Mouse (Mus musculus) kidney, postnatal 10 days (tissue): ENCODE data around the gene Gas1.
A peak's percentile ranks its signal among the peaks of the same experiment; 100 is the strongest.

Experiments used
- DNase-seq: peaks from one replicate; pipeline ENCODE4 v3.0.0; 2021; ENCODE audit warnings: mixed read lengths

Gene Gas1

DNA sequence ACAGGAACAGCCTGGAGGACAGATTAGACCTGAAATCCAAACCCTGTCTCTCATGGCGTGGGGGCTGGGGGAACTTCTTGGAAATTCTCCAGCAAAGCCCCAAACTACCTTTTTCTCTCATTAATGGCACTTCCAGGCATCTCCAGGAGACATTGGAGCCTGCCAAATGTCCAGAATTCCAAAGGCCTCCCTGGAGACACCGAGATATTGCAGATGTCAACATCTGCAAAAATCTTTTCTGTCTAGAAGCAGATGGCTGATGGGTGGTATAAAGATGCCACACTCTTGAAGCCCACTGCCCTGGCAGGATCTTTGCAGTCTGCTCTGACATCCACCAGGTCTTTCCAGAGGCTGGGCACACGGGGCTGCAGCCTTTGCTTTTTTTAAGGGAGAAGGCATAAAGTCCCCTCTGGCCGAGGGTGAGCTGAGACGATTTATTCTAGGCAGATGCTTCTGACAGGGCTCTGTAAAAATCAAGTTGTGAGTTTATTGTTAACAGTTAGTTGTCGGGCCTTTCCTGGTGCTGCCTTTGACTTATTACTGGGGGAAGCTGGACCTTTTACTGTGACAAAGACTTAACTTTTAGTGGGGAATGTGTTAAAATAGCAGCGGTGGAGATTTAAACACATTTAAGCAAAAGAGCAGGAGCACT lies 4.7 kb downstream of the Gas1 start:
- no peak for DNase-seq

DNA sequence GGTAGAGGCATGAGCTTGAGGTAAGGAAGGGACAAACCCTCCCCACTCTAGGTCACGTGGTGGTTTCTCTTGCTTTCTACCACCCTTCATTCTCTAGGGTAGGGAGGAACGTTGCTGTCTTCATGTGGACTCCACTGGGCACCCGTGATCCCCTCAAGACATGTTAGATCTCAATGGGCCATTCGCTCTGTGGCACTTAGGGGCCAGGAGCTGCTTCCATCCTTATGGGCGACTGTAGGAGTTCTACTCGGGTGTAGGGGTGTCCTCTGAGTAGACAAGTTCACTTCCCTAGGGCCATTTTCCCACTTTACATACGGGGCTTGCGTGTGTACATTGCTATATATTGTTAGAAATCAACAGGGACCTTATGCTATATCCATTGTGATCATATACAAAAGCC lies 5.4 kb downstream of the Gas1 start:
- no peak for DNase-seq

DNA sequence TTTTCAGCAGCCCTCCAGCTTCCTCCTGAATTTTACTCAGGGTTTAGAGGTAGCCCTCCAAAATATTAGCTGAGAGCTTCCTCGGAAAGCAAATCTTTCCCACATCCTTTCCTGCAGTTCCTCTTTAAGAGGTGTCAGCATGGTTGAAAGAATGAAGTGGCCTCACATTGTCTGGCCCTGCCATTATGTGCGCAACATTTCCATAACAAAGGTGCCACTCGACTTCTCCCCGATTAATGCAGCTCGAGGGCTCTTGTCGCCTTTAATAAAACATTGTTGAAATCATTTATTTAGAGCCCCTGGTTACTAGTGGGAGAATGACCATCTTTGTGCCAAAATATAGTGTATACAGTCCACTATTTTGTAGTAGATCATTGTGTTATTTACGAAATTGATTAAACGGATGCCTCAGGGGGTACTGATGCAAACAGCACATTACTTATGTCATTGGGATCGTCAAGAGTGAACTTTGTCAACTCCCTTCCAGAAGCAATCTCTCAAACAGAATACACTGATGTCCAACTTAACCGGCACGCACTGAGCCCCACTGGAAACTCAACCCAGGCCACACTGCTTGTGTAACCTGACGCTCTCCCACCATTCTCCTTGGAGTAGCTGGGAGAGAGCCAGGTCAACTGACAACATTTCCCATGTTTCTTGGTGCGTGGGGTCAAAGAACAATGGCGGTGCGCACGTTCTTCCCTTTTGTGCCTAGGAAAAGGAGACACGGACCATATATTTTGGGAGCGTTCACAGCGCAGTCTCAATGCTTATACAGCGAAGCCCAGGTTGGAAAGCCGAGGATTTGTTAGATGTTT lies 6.1 kb downstream of the Gas1 start:
- DNase-seq: no peak

DNA sequence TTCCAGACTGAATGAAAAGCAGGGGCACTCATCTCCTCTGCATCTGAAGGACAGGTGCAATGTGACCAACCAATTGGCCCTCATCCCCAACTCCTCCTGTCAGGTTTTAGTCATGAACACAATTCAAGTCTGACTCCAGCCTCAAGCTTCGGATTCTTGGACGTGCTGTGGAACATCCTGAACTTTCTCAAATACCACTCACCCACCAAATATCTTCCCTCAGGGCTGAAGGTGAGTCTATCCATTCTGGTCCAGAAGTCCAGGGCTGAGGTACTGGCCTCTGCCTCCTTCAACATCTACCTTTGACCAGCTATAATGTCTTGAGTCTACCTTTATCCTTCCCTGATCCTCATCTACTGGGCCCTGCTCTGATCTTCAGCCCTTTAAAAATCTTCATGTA lies 8.1 kb downstream of the Gas1 start:
- DNase-seq: no peak

DNA sequence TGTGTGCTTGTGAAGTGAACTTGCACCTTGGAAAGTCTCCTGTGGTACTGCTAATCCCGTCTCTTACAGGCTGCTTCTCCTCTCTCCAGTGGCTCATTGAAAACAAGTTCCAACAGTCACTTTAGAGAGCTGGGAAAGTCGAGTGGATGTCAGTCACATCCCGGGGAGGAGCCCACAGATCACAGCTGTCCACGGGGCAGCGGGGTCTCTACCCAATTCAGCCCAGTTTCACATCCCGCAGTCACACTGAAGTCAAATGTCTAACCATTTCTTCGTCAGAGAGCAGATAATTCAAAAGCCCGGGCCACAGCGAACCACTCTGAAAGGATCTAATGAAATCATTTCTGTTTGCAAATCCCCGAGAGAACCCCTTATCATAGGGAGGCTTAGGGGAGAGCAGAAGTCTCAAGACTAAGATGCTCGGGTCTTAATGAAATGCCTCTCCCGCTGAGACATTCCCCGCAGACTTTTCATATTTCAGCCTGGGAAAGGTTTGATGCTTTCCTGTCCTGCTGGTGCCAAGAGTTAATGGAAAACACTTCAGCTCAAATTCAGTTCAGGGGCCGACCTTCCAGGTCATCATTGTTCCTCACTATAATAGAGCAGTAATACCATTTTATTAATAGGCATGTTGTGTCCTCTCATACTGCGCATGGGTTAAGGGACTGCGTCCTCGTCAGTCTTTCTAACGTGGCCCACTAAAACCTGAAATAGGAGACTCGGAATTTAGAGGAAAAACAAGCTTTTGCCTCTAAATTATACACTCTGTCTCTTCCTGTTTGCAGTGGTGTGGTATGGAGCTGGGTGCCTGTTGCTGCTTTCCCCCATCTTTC lies 20.7 kb downstream of the Gas1 start:
- DNase-seq: no peak

DNA sequence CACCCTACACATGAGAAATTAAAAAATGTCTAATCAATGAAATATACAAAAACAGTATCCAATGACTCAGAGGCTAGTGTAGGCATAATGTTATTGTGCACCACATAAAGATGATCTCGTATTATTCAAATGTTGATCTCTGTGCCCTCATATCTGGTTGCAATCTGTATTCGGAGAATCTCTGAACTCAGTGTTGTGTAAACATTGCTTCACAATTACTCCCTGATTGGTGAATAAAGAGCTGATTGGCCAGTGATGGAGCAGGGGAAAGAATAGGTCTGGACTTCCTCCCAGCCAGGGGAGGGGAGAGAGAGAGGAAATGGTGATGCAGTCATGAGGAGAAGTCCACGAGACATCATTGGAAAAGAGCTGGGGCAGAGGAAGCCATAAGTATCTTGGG lies 23.0 kb downstream of the Gas1 start:
- DNase-seq: no peak

DNA sequence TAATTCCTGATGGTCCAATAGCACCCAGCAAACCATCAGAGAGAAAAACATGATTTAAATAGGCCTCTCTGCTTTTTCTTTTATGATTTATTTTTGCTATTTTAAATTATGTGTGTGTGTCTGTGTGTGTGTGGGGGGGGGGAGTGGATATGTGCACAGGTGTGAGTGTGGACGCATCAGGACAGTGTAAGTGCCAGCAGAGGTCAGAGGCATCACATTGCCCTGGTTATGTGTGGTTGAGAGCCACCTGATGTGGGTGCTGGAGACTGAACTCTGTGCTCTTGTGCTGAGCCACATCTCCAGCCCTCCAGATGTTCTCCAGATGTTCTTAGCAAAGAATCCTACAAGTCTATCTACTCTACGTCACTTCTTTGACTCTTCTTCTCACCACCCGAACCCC lies 28.9 kb downstream of the Gas1 start:
- DNase-seq: no peak

DNA sequence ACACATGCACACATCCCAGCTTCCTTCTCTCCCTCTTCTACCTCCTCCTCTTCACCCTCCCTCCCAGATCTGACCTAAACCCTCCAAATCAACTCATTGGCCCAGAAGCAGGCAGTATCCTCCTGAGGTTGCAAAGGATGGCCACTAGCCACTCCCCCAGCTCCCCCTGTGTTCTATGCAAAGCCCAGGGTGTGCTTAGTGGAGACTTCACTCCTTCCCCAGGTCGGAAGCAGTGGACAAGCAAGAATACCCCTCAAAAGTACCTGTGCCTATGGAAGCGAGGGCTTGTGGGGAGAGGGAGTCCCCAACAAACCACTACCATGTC lies 29.3 kb downstream of the Gas1 start:
- no peak for DNase-seq

DNA sequence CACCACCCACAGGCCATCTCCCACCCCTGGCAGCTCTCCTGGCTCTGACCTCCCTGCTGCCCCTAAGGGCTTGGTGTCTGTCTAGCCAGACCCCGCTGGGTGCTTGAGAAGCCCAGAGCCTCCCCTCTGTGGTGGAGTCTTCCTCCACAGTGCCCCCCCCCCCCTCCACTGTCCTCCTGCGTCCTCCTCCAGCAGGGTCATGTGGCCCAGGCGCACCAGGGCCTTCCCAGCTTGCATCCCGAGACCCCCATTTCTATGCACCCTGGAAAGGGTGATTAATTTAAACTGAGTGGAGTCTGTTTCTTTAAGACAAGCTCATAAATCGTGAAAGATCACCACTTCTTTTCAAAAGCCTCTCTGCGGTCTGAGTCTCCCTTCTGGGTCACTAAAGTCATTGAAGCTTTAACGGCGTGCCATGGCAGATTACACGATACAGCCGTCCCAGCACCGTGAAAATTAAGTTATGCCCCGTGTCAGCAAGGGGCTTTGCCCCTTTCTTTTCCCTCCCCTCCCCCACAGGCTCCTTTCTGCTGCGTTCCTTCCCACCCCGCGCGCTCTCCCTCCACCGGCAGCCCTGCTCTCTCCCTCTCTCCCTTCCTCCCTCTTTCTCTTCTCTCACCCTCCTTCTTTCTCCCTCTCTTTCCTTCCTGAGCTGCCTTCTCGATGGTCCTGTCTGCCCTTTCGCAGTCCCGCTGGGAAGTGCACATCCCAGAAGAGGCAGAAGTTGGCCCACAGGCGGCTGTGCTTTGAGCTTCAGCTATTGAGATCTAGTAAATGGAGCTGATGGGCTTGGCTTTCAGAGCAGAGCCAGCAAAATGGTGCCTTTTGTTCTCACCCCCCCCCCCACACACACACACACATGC lies 29.9 kb downstream of the Gas1 start:
- DNase-seq: peak; percentile 48

DNA sequence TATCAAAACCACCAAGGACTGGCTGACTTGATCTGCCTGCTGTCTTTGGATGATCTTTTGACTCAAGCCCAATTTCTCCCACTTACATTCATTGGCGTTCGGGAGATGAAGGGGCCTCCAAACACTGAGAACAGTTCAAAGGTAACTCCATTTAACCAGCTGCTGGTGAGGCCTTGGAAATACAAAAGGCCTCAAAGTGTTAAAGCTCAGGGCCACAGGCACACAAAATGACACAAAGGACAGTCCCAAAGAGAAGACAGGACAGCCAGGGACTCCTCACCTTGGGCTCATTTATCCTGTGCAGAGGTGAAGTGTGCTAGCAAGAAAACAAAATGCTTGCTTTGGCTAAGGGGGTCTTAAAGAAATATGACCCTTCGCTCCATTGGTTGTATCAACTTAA lies 30.9 kb downstream of the Gas1 start:
- DNase-seq: no peak

DNA sequence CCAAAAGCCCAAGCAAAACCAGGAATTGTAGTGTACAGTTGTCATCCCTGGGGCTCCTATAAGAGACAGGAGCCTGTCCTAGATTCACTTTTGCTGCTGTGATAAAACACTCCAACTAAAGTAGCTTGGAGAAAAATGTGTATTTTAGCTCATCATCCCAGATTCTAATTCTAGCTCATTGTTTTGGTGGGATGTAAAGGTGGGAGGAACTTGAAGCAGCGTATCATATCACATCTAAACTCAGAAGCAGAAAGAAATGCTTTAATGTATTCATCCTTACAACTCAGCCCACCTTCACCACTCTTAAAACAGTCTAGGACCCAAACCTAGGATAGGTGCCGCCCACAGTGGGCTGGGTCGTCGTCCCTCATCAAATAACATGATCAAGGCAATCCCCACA lies 40.2 kb downstream of the Gas1 start:
- no peak for DNase-seq

DNA sequence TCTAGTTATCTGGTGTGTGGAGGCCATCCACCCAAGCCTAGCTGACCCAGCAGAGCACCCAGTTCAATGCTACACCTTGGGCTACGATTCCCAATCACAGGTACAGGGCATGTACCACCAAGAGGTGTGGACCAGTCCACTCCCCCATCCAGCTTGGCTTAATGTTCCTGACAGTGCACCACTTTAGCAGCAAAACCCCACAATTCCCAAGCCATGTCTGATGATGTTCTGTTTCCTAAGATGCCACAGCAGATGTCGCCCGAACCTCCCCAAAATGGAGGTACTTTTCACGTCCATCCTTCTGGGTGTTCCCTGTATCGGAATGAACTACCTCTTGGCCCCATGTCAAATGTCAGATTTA lies 42.7 kb downstream of the Gas1 start:
- DNase-seq: no peak

DNA sequence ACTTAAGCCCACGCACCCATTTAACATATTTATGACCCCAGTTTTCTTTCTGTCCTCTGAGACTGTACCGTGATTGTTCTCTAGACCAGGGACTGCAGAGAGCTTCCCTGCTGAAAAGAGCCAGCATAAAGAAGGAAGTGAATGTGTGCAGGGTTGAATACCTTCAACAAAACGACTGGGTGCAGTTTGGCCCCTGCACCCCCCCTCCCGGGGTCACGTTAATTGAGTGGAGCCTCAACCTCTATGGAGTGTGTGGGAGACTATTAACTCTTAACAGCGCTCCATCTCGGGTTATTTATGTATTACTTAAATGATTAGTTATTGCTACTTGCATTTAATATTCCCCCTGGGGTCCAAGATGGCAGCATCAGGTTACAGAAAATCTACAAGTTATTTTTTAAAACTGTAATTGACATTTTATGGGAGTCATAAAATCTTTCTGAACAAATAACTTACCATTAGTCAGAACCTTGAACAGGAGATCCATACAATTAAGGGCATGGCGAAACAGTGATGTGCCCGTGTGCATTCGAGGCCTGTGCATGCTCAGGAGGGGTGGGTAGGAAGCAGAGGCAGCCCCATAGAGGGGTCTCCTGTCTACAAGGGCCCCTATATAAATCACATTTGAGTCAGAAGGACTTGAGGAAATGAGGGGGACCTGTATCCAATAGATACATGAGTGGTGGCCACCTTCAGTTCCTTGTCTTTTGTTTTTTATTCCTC lies 43.3 kb downstream of the Gas1 start:
- no peak for DNase-seq

DNA sequence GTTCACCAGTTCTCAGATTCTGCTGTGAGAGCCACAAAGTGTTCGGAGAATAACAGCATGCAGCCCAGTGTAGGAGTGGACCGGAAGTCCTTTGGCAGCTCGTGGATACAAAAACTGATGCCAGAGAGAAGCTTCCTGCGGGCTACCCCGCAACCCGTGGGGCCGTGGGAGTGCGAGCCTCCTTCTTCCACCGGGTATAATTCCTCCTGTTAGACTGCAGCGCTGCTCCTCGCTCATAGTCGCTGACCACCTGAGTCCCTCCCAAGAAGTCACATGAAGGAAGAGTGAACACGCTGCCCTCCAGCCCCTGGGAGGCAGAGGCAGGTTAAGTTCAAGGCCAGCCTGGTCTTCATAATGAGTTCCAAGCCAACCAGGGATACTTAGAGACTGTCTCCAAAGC lies 45.4 kb downstream of the Gas1 start:
- DNase-seq: no peak

DNA sequence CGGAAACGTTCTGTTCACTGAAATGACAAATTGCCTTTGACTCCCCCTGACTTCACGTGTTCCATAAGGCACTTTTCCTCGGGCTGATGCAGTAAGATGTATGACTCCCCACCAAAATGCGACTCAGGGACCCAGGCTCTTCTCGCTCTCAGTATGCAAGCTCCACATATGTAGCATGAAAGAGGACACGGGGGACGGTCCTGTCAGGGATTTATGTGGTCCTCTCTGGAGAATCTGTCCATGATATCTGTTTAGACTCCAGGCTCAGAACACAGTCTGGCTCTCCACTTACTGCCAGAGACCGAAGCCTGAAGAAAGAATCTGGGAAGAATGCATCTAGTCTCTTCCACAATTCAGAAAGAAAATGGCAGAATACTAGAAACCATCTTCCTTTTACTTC lies 47.6 kb downstream of the Gas1 start:
- DNase-seq: no peak

DNA sequence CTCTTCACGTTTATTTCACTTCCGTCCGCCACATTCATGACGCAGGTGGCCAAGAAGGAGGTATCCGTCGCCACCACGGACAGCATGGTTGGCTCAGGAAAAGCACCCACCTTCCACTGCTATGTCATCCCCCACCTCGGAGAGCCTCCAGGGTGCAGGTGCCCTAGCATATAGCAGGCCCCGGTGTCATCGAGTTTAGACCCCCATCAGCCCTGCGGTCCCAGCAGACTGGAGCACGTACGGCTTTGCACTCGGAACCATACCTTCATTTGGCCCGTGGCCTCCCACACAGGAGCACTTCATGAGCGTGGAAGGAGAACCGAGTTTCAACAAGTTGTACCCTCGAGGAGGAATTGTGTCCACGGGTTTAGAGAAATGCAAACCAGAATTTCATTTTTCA lies 50.8 kb downstream of the Gas1 start:
- DNase-seq: no peak

DNA sequence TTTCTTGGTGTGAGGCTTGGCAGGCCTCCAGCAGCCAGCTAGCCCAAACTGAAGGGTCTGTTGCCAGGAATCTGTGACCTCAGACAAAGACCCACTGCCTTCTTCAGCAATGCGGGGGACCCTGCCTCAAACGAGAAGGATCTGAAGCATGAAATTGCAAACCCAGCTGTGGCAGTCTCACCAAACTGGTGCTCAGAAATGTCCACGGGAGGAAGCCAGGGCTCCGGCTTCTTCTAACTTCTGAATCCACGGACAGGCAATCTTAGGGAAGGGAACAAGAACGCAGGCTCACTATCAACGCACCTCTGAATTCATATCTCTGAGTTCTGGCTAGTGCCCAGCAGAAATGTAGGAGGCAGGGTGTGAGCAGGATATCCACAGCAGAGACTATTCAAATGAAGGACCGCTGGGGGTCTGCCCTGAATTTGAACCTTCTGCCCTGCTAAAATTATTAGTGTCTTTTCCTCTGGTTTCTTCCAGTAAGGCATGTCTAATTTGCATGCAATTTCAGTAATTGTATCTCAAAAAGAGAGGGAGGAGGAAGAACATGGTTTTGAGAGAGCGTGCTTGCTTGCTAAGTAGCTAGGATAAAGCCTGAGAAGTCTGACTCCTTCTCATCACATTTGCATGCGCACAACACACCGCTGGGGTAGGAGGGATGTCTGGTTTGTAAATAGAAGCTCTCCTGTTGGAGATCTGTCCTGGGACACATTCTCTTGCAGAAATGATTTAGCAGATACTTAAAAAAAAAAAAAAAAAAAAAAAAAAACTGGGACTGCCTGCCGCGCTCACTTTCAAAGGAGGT lies 51.5 kb downstream of the Gas1 start:
- no peak for DNase-seq

DNA sequence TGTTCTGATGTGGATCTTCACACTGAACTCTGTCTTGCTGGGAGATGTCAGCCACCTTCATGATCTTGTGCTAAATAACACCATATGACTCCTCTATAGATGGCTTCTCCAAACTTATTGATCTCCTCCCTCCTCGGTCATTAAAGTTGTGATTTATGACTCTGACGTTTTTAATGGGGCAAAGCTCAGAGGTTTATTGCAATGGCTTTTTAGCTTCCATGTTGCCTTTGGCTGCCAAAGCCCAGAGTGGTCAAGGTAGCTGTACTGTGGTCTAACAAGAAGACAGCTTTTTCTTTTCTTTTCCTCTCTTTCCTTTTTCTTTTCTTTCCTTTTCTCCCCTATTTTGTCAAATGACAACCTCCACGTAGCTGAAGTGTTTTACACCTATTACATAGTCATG lies 52.1 kb downstream of the Gas1 start:
- no peak for DNase-seq

DNA sequence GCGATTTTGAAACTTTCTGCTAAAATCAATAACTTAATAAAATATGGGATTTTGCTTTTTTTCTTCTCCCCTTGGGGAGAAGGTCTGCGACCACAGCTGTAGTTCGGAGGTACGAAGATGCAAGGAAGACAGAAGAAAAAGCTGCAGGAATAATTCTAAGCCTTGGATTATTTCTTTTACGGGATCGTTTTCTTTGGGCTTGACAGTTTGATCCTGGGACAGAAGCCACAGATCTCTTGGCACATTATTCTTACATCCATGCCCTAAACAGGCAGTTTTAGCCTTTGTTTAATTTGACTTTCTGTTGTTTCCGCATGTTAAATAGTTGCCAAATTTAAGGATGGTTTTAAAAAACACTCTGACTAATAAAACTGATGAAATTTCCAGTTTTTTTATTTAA lies 52.7 kb downstream of the Gas1 start:
- no peak for DNase-seq
